Mouse (Mus musculus) lung, postnatal 0 days (tissue): ENCODE results near the gene Fam189a2.

ENCODE experiments used
- CTCF ChIP-seq: IDR thresholded peaks from 2 replicates; pipeline ENCODE4 v1.5.1; 2016; ENCODE audit warnings: antibody characterized with exemption, mild to moderate bottlenecking
- EP300 ChIP-seq: IDR thresholded peaks from 2 replicates; pipeline ENCODE4 v1.6.1; 2016; ENCODE audit warnings: antibody characterized with exemption, mild to moderate bottlenecking, control low read depth

- TF ChIP-seq EP300: no peak
- TF ChIP-seq CTCF: no peak
Observed at GRCm38 (mm10) chr19:23942886-23943285, 87.9 kb downstream of the Fam189a2 start.
